Mouse (Mus musculus) neural tube, embryonic 14.5 days (tissue): ENCODE data around the gene Atp1a4. TPM values are rescaled to one million over a fixed set of nuclear protein-coding genes. Genes with fewer than 3 reads are reported as not detected.
A peak's percentile ranks its signal among the peaks of the same experiment; 100 is the strongest.

Source experiments
- ATAC-seq: fragments of 200-750 bp; cut with Nextera tagmentation; 2 replicates; pipeline ENCODE4 v1.8.0; 2017; ENCODE audit warnings: low read depth, mild to moderate bottlenecking, moderate TSS enrichment, moderate library complexity
- H3K27ac ChIP-seq: fragments of 300-500 bp; sonication (generic); 2 replicates; pipeline ENCODE4 v1.5.1; 2014; ENCODE audit warnings: low read depth, mild to moderate bottlenecking, control low read depth, low read length, moderate library complexity, mixed read lengths
- H3K27me3 ChIP-seq: fragments of 300-500 bp; sonication (generic); 2 replicates; pipeline ENCODE4 v1.6.1; 2014; ENCODE audit warnings: low read length; ENCODE audit not compliant: control insufficient read depth, insufficient read depth
- H3K36me3 ChIP-seq: fragments of 300-500 bp; sonication (generic); 2 replicates; pipeline ENCODE4 v1.6.1; 2014; ENCODE audit warnings: low read length, mixed read lengths; ENCODE audit not compliant: control insufficient read depth, insufficient read depth
- H3K4me1 ChIP-seq: fragments of 300-500 bp; sonication (generic); 2 replicates; pipeline ENCODE4 v1.6.1; 2014; ENCODE audit warnings: low read length; ENCODE audit not compliant: control insufficient read depth, insufficient read depth
- H3K4me2 ChIP-seq: fragments of 300-500 bp; sonication (generic); 2 replicates; pipeline ENCODE4 v1.6.1; 2014; ENCODE audit warnings: mild to moderate bottlenecking, low read depth, low read length, control low read depth
- H3K4me3 ChIP-seq: fragments of 300-500 bp; sonication (generic); 2 replicates; pipeline ENCODE4 v1.5.1; 2014; ENCODE audit warnings: low read depth, low read length, control low read depth, mixed read lengths
- H3K9ac ChIP-seq: fragments of 300-500 bp; sonication (generic); replicated peaks from 2 replicates; pipeline ENCODE4 v1.6.1; 2014; ENCODE audit warnings: low read depth, mild to moderate bottlenecking, control low read depth, low read length, mixed read lengths
- H3K9me3 ChIP-seq: fragments of 300-500 bp; sonication (generic); 2 replicates; pipeline ENCODE4 v1.6.1; 2016; ENCODE audit warnings: low read length; ENCODE audit not compliant: control insufficient read depth
- WGBS: fragments of 180-500 bp; shearing (Covaris S2); extraction: QIAGEN DNeasy Blood & Tissue Kit; methylation state at CpG from one replicate; pipeline ENCODE4 v1.1.7; 2014; 5-methylcytosine and 5-hydroxymethylcytosine counted together
- polyA plus RNA-seq: library from polyadenylated mRNA; unstranded; fragments of >200 nt; fragmentation: Nextera tagmentation; extraction: Ambion mirVana; gene quantifications from 2 replicates; pipeline ENCODE4 v1.2.1, GENCODE M21; 2014

Gene Atp1a4
- polyA plus RNA-seq, 1 experiment from 2014 or later, result not detected

DNA sequence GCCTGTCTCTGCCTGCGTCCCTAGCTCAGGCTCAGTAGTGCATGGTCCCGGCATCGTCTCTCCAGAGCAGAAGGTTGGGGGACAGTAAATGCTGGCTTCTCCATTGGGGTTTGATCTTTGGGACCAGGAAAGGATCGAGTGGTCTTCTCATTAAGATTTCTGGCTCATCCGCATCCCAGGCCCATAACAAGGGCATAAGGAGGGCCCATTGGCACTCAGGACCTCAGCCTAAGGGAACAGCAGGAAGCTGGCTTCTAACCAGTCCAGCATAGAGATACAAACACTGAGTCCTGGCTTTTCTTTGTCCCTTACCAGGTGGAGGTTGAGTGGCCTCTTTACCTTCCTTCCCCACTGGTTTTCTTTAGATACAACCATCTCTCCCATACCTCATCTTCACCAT is 60.4 kb downstream of the Atp1a4 start:
- no peak overlapping the region for H3K9ac ChIP-seq
- ATAC-seq, result no peak

DNA sequence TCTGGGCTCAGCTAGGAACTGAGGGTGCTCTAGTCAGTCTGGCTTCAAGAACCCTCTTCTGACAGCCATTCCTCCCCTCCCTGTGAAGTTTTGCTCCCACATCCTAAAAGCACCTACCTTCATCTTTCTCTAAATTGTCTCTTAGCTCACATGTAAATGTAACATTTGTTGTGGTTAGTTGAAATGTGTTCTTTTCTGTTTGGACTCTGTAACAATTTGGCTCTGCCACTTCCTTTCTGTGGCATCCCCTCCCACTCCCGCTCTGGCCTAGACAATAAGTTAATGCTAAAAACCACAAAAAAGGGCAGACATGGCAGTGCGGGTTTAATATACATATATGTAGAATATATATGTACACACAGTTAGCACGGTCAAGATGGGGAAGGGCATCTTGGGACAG is 61.1 kb downstream of the Atp1a4 start:
- Histone ChIP-seq H3K4me2 (no peak overlapping the region), H3K4me1 (peaks cover 20% of the 10 kb centered on the region), H3K36me3 (peaks cover 68% of the 10 kb centered on the region), H3K4me3 (no peak overlapping the region), H3K9ac (no peak overlapping the region), H3K9me3 (no peaks in the 10 kb centered on the region), H3K27ac (no peak overlapping the region), H3K27me3 (no peaks in the 10 kb centered on the region)
- 92% methylated on average over 3 of the region's 3 CpGs for WGBS
- ATAC-seq, result no peak

More for the DNA sequence above, 60.4 kb downstream of the Atp1a4 start:
- no peak overlapping the region for H3K27ac ChIP-seq
- H3K4me1 ChIP-seq, result peaks cover 27% of the 10 kb centered on the region
- WGBS, result 84% methylated on average over 5 of the region's 5 CpGs
- H3K4me3 ChIP-seq, result no peak overlapping the region
- no peaks in the 10 kb centered on the region for H3K9me3 ChIP-seq
- no peaks in the 10 kb centered on the region for H3K27me3 ChIP-seq
- peaks cover 65% of the 10 kb centered on the region for H3K36me3 ChIP-seq
- H3K4me2 ChIP-seq, result no peak overlapping the region

DNA sequence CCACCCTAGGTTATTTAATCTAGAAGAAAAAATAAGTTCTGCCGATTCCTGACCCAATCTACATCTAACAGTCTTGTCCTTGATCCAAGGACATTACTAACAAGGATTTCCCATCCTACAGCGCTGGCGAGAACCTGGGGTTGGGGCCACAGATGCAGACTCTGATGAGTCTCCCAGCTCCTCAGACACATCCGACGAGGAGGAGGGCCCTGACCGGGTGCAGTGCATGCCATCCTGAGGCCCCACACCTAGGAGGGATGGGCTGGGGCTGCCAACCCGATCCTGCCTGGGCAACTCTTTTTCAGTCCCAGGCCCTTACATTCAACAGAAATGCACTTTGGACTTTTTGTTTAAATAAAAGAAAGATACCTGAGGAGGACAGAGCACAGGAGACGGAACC is 63.8 kb downstream of the Atp1a4 start:
- Histone ChIP-seq H3K9ac (no peak overlapping the region), H3K9me3 (no peaks in the 10 kb centered on the region), H3K27me3 (no peaks in the 10 kb centered on the region), H3K4me2 (no peak overlapping the region), H3K4me3 (no peak overlapping the region), H3K4me1 (no peaks in the 10 kb centered on the region), H3K27ac (no peak overlapping the region), H3K36me3 (peaks cover 68% of the 10 kb centered on the region)
- WGBS, result 87% methylated on average over 8 of the region's 8 CpGs
- no peak for ATAC-seq

DNA sequence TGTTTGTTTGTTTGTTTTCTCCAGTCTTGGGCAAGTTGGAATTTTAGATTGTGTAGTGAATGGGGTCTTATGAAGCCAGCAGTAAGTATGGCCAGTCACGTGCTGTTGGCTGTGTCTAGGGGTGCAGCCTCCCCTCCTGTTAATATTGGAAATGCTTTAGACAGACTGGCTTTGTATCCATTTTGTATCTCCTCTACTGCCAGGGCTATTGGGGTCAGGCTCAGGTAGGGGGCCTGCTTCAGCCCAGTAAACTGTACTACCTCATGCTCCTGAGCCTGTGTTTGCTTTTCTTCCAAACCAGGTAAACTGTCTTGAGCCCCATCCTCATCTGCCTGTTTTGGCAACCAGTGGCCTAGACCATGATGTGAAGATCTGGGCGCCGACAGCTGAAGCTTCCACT is 66.0 kb downstream of the Atp1a4 start:
- Histone ChIP-seq H3K27me3 (no peaks in the 10 kb centered on the region), H3K4me3 (no peak overlapping the region), H3K36me3 (peaks cover 63% of the 10 kb centered on the region), H3K9ac (no peak overlapping the region), H3K4me2 (no peak overlapping the region), H3K4me1 (no peaks in the 10 kb centered on the region), H3K9me3 (no peaks in the 10 kb centered on the region), H3K27ac (no peak overlapping the region)
- ATAC-seq, result no peak
- 99% methylated on average over 3 of the region's 3 CpGs for WGBS

DNA sequence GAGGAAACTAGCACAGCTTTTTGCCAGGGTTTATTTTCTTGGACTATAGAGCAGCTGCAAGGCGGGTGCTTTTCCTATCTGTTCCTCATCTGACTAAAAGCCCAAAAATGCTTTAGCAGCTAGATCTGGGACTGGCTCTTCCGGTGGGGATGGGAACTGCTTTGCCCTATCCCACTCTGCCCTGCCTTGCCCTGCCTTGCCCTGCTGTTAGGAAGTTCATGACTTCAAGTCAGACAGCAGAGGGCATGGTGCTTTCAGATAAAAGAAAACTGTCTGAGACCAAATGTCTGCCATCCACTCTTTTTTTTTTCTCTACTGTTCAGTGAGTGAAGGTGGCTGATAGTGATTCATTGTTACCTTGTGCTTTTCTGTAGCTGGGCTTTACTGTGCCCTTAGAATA is 66.6 kb downstream of the Atp1a4 start:
- no peaks in the 10 kb centered on the region for H3K4me1 ChIP-seq
- H3K27ac ChIP-seq, result no peak overlapping the region
- H3K9me3 ChIP-seq, result no peaks in the 10 kb centered on the region
- no peak for ATAC-seq
- no peak overlapping the region for H3K4me3 ChIP-seq
- peaks cover 63% of the 10 kb centered on the region for H3K36me3 ChIP-seq
- no peak overlapping the region for H3K4me2 ChIP-seq
- WGBS, result 85% methylated on average over 2 of the region's 2 CpGs
- no peak overlapping the region for H3K9ac ChIP-seq
- H3K27me3 ChIP-seq, result no peaks in the 10 kb centered on the region

DNA sequence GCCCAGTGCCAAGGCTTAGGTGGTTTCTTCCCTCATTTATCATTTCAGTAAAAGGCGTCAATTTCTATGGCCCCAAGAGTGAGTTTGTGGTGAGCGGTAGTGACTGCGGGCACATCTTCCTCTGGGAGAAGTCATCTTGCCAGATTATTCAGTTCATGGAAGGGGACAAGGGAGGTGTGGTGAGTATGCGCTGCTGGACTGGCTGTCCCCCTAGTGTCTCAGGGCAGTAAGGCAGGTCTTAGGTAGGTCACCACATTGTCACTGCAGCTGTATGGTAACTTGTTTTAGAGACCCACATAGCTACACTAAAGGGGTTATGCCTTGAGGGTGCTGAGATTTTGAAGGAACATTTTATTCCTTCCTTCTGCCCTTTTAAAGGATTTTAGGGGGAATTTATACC is 69.3 kb downstream of the Atp1a4 start:
- H3K9me3 ChIP-seq, result no peaks in the 10 kb centered on the region
- H3K27ac ChIP-seq, result no peak overlapping the region
- H3K36me3 ChIP-seq, result peaks cover 45% of the 10 kb centered on the region
- H3K27me3 ChIP-seq, result no peaks in the 10 kb centered on the region
- no peaks in the 10 kb centered on the region for H3K4me1 ChIP-seq
- no peak overlapping the region for H3K9ac ChIP-seq
- WGBS, result 69% methylated on average over 4 of the region's 4 CpGs
- no peak overlapping the region for H3K4me3 ChIP-seq
- no peak overlapping the region for H3K4me2 ChIP-seq
- ATAC-seq, result no peak

DNA sequence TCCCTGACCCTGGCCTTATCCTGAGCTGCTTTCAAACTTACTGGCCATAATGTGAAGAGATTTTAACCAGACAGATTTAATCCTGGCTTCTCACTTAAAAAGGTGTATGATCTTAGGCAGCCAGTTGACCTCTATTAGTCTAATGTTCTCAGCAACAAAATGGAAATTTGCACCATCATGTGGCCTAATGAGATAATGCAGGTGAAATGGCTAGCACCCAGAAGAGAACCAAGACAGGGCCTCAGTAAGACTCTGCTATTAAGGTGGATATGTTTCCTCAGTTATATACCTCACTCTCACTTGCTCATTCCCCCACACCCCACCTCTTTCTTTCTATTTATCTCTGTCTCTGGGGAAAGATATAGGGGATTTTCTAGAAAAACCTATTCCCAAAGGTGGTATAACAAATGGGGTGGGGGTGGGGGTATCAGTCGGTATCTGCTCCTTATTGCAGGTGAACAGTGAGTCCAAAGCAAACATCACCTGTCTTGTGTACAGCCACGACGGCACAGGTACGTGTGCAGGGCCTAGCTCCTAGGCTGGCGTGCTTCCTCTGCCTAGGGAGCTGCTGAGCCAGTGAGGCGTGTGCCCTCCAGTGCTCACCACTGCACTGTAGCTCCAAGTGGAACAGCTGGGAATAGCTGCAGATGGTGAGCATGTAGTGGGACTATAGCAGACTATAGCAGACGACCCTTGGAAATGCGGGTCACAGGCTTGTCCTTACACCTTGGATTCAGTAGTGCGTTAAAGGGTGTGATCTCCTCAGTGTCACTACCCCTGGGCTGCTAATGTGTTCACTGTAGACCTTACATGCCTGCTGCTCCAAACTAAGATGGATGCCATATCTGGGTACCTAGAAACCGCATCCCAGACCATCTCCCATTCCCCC is 71.6 kb downstream of the Atp1a4 start:
- WGBS, result 92% methylated on average over 10 of the region's 10 CpGs
- Histone ChIP-seq H3K27ac (no peak overlapping the region), H3K27me3 (no peaks in the 10 kb centered on the region), H3K36me3 (peaks cover 39% of the 10 kb centered on the region), H3K4me1 (no peaks in the 10 kb centered on the region), H3K9ac (no peak overlapping the region), H3K9me3 (no peaks in the 10 kb centered on the region), H3K4me2 (no peak overlapping the region), H3K4me3 (no peak overlapping the region)
- ATAC-seq, result peak; percentile 46; the same call in 1 of the 2 replicates

DNA sequence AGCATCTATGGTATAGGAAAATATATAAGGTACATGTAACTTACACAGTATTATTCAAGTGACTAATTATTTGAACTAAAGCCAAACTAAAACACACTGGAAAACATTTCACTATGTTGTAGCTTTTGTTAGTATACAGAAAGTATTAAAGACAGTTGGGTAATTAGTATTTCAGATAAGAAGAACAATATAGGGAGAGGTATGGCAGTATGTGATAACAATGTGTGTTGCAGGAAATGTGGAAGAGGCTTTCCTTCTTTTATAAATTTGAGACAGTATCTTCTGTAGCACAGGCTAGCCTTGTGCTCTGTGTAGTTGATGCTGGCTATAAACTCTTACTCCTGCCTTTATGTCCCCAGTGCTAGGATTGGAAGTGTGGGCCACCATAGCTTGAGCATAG is 74.3 kb downstream of the Atp1a4 start:
- H3K4me1 ChIP-seq, result no peaks in the 10 kb centered on the region
- peaks cover 34% of the 10 kb centered on the region for H3K36me3 ChIP-seq

DNA sequence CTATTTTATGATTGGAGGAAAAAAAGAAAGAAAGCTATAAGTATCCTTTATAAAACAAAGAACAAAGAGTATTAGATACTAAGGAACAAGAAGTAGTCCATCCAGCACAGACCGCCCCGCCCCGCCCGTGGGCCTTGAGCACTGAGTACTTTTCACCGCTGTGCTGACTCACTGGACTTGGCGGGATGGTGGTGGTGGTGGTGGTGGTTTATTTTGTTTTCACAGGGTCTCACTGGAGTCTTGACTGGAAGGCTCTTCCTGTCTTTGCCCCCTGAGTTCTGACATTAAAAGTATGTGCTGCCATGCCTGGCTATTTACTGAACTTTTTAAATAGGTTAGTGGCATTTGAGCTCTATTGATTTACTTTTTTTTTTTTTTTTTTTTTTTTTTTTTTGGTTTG is 75.2 kb downstream of the Atp1a4 start:
- no peaks in the 10 kb centered on the region for H3K9me3 ChIP-seq
- H3K27ac ChIP-seq, result no peak overlapping the region
- H3K4me1 ChIP-seq, result no peaks in the 10 kb centered on the region
- H3K36me3 ChIP-seq, result peaks cover 25% of the 10 kb centered on the region; the same call in 1 of the 2 replicates
- 98% methylated on average over 6 of the region's 6 CpGs for WGBS
- H3K4me3 ChIP-seq, result no peak overlapping the region
- no peak for ATAC-seq
- H3K9ac ChIP-seq, result no peak overlapping the region
- no peak overlapping the region for H3K4me2 ChIP-seq
- H3K27me3 ChIP-seq, result no peaks in the 10 kb centered on the region

More for the DNA sequence above, 74.3 kb downstream of the Atp1a4 start:
- H3K27me3 ChIP-seq, result no peaks in the 10 kb centered on the region
- no peak overlapping the region for H3K4me2 ChIP-seq
- H3K9ac ChIP-seq, result no peak overlapping the region
- no peak for ATAC-seq
- no peak overlapping the region for H3K4me3 ChIP-seq
- no peak overlapping the region for H3K27ac ChIP-seq
- H3K9me3 ChIP-seq, result no peaks in the 10 kb centered on the region
